Mouse (Mus musculus) heart, postnatal 0 days (tissue): ENCODE measurements around the gene Ilf3.

Experiments
- CTCF ChIP-seq: IDR thresholded peaks from 2 replicates; pipeline ENCODE4 v1.5.1; 2016; ENCODE audit warnings: antibody characterized with exemption, control low read depth, low read depth
- EP300 ChIP-seq: IDR thresholded peaks from 2 replicates; pipeline ENCODE4 v1.6.1; 2016; ENCODE audit warnings: antibody characterized with exemption, low read depth

DNA sequence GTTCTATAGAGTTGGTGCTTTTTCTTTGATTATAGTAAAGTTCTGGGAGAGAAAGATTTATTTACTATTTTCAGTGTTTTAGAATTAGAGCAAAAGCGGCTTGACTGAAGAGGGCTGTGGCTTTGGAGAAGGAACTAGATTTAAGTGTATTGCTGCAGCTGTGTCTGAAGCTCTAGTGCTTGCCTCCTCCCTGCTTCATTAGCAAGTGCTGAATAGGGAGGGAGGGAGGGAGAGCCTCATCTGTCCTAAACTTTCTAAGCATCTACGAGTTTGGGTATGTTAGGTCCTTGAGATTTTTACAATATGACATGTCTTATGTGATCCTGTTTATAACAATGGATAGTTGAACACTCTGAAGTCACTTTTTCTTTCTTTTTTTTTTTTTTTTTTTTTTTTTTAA is 3.2 kb downstream of the Ilf3 start:
- no peak for TF ChIP-seq CTCF
- no peak for TF ChIP-seq EP300
